Mouse (Mus musculus): ENCODE measurements around the gene Sema3e.

Sema3e gene

DNA sequence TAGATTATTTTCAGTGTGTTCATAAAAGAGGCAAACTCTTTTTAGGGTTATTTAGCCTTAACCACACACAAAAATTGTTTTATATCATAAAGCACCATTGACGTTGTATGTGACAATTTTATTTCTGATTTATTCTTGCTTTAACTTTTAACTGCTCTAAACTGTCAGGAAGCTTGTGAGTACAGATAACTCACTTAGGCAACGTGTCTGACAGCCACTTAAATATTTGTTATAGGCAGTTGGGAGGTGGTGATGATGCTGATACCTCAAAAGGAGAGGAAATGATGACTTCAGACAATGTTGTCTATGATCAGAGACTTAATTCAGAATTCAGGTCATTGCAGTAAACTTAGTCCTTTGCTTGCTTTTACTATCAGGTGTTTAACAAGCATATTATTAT is 181.7 kb downstream of the Sema3e start:
- no peak for DNase-seq (ENCODE audit: low spot score in 2 of 2)

- no peak for DNase-seq (ENCODE audit: low spot score in 2 of 2)
Observed at GRCm38 (mm10) chr5:14209962-14210361, 184.9 kb downstream of the Sema3e start.

- DNase-seq (ENCODE audit: low spot score in 2 of 2), result no peak
Observed at GRCm38 (mm10) chr5:14216211-14216610, 191.1 kb downstream of the Sema3e start.

GRCm38 (mm10) chr5:14218677-14219076 is 193.6 kb downstream of the Sema3e start:
- DNase-seq (ENCODE audit: low spot score in 2 of 2), result no peak

- no peak for DNase-seq (ENCODE audit: low spot score in 2 of 2)
Observed at GRCm38 (mm10) chr5:14224509-14224908, 199.4 kb downstream of the Sema3e start.

- DNase-seq (ENCODE audit: low spot score in 2 of 2), result no peak
Observed at GRCm38 (mm10) chr5:14231027-14231426, 206.0 kb downstream of the Sema3e start.

GRCm38 (mm10) chr5:14252583-14252982 is 227.5 kb downstream of the Sema3e start:
- DNase-seq (ENCODE audit: low spot score in 2 of 2), result no peak

DNA sequence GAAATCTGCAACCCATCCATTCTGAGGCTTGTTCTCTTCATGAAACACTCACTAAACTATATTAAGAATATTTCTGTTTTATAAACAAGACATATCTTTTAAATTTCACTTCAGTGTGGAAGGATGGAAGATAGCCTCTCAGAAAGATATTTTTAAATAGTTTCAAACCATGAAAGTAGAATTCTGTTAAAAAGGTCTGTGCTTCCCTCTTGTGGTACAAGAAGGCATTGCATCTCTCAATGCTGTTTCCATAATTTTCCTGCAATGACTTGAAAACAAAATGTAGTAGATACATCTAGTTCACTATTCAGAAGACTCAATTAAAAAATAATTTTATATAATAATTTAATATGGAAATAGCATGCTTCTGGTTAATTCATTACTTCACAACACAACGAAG is 228.3 kb downstream of the Sema3e start:
- DNase-seq (ENCODE audit: low spot score in 2 of 2), result no peak

- DNase-seq (ENCODE audit: low spot score in 2 of 2), result no peak
Observed at GRCm38 (mm10) chr5:14260156-14260555, 235.1 kb downstream of the Sema3e start.

- DNase-seq (ENCODE audit: low spot score in 2 of 2), result no peak
Observed at GRCm38 (mm10) chr5:14267400-14267799, 242.3 kb downstream of the Sema3e start.
